Mouse (Mus musculus) c-Kit-negative CD71-positive TER-119-positive erythroid progenitor cells, embryonic 14.5 days (primary cell): ENCODE results near the gene Rac3.
A peak's percentile ranks its signal among the peaks of the same experiment; 100 is the strongest.
"Not testable (repeated sequence)": the region's sequence is repeated elsewhere in the genome, so short reads cannot be mapped to it uniquely, and the experiment has no call there.

Experiments used
- DNase-seq: peaks from one replicate; pipeline ENCODE4 v3.0.0-alpha.2; 2013; ENCODE audit warnings: low read depth, low spot score

The Rac3 gene

GRCm38 (mm10) chr11:120721124-120722066, at the start of gene Rac3:
Gene Rac3, plus strand, starts transcription at chr11:120721470.
- no peak for DNase-seq

DNA sequence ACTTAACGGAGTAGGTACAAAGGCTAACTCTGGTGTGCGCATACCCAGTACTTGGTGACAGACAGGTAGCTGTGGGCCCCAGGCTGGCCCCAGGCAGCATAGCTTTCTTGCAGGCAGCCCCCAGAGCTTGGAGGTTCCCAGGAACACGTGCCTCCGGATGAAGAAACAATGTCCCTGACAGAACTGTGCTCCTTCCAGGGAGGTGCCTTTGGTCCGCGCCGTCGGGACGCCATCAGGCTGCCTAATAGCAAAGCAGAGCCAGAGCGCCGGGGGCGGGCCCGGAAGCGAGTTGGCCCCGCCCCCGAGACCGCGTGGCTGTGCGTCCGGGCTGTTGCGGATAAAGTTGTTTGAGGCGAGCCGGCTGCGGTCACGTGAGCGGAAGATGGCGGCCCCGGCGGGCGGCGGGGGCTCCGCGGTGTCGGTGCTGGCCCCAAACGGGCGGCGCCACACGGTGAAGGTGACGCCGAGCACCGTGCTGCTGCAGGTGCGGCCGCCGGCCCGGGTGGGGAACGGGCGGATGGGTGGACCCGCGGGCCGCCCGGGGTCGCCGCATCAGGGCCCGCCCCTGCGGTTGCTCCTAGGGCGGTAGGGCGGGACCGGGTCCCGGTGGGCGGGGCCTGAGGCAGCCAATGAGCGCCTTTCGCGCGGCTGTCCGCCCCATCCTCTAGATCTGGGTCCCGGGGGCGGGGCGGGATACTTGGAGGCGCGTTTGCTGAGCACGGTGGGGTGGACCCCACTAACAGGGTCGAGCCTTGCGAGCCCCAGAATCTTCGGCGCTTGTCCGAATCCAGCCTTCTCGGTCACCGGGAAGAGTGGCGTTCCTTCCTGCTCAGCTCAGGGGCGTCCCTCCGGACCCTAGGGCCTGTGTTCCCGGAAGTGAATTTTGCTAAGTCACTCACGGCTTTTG, 48.3 kb upstream of the Rac3 start, which contains the start of gene Aspscr1:
Aspscr1 (plus strand) TSS at position 287 of the 907 bp plus-strand sequence.
- DNase-seq = peak; percentile 91

DNA sequence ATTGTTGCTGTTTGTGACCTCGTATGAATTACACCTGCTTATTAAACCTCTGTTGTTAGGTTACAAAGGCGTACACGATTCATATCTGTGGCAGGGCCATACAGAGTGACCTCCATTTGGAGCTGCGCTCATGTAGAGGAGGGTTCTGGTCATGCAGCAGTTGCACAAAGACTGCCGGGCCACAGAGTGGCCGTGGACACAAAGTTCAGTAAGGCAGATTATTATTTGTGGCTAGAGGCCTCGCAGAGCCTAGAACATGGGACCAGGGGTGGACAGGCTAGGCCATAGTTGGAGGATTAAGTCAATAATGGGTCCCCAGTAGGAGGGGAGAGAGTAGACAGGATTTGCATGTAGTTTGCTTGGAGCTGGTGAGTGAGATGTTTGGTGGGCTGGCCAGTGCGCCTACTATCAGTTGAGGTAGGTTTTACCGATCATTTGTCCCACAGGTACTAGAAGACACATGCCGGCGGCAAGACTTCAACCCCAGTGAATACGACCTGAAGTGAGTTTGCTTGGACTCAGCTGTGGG, 47.6 kb upstream of the Rac3 start:
- no peak for DNase-seq

- DNase-seq = not testable (repeated sequence)
These were observed 45.4 kb upstream of the Rac3 start for GRCm38 (mm10) chr11:120675875-120676274.

- DNase-seq = no peak
These were observed 44.3 kb upstream of the Rac3 start for GRCm38 (mm10) chr11:120676951-120677350.

GRCm38 (mm10) chr11:120679909-120680308, 41.4 kb upstream of the Rac3 start:
- no peak for DNase-seq

GRCm38 (mm10) chr11:120682683-120683082, 38.6 kb upstream of the Rac3 start:
- no peak for DNase-seq

- no peak for DNase-seq
These were observed 37.7 kb upstream of the Rac3 start for GRCm38 (mm10) chr11:120683536-120683935.

- DNase-seq = no peak
These were observed 37.2 kb upstream of the Rac3 start for GRCm38 (mm10) chr11:120684086-120684485.

DNA sequence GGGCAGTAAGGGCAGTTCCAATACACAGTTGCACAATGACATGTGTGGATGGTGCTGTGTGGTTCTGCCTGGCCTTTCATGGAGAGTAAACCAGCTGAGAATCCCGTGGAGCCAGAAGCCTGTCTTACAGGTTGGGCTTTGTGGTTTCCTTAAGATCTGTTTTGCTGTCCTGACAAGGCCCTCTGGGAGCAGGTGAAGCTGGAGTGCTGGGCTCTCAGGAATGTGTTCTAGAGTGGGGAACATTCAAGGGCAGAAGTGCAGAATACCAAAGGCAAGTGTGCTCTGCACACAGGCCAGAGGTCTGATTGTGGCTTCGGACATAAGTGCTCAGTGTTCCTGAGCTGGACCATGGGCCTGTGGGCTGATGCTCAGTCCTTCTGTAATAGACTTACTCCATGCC, 36.6 kb upstream of the Rac3 start:
- no peak for DNase-seq

DNA sequence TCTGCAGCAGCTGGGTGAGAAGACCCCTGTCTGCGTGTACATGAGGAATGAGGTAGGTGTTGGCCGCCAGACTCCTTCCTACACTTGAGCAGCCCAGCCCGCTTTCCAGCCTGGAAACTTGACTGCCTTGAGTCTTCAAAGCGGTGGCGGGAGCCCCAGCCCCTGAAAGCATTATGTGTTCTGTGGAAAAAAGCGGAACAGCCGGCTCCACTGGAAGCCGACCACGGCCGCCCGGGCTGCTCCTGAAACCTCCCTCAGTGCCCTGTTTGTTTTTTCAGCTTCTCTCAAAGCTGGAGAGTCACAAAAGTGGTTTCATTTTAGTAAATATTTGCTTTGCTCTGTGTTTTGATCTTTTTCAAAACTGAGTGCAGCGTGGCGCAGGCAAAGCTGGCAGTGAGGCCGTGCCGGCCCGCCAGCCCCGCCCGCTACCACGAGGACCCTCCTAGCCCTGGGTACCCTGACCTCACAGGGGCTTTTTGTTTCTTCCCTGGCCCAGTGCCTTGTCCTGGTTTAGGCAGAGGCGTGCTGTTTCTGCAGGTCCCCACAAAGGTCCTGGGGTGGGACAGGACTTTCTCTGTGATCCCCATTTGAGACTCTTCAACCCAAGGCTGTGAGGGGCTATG, 34.5 kb upstream of the Rac3 start:
- DNase-seq = no peak

- DNase-seq = no peak
These were observed 31.9 kb upstream of the Rac3 start for GRCm38 (mm10) chr11:120689365-120689764.

DNA sequence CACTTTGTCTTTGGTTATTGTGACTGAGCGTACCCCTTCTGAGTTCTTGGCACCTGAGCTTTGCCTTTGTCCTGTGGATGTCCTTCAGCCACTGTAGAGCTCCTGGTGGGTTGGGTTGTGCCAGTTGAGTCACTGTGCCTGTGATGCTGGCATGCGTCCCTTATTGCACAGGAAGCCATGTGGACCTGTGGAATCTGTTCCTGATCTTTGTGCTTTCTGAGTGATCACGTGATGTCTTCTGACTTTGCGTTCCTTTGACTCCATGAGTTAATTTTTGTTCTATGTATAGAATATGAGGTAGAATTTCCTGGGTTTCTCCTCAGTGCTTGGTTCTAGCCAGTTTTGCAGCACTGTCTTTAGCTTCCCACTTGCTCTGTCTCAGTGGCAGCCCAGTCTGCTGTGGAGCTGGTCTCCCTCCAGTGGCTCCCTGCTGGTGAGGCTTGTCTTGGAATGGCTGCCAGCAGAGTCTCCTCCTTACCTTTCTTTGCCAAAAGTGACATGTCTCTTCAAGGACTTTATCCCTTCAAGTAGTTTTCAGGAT, 28.7 kb upstream of the Rac3 start:
- DNase-seq = no peak

GRCm38 (mm10) chr11:120693461-120693860, 27.8 kb upstream of the Rac3 start:
- no peak for DNase-seq

- no peak for DNase-seq
These were observed 26.1 kb upstream of the Rac3 start for GRCm38 (mm10) chr11:120695184-120695583.

DNA sequence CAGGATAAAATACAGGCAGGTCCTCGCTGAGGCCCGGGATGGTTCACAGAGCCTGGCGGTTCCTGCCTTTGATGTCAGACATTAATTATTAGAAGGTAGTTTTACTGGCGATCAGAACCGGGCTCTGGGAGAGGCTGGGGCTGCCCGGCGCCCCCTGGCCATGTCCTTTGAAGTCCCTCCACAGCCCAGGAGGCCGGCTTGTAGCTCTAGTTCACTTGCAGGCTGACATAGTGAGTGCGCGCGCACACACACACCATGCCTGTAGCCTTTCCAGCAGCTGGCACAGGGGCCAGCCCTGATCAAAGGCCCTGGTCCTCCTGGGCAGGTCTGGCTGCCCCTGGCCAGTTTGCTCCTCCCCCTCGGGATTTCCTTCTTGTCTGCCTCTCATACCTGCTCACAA, 25.6 kb upstream of the Rac3 start:
- no peak for DNase-seq

DNA sequence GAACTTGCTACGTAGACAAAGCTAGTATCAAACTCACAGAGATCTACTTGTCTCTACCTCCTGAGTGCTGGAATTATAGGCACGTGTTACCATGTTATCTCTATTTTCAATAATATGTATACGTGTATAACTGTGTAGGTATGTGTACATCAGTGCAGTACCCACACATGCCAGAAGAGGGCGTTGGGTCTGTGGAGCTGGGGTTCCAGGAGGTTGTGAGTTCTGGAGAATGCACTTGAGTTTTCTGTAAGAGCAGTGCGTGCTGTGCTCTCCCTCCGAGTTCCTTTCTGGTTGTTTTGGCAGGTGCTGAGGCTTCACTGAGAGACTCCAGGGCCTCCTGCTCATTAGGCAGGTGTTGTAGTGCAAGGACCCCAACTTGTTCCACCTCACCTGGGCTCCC, 24.7 kb upstream of the Rac3 start:
- DNase-seq = no peak

GRCm38 (mm10) chr11:120697741-120698140, 23.5 kb upstream of the Rac3 start:
- no peak for DNase-seq

GRCm38 (mm10) chr11:120703696-120704454, 17.4 kb upstream of the Rac3 start:
- no peak for DNase-seq

- no peak for DNase-seq
These were observed 16.6 kb upstream of the Rac3 start for GRCm38 (mm10) chr11:120704486-120705325.
